Mouse (Mus musculus) erythroblast, adult 5-6 weeks (primary cell): ENCODE data around the gene Tuba4a. TPM values are rescaled to one million over a fixed set of nuclear protein-coding genes. Genes with fewer than 3 reads are reported as not detected.
A peak's percentile ranks its signal among the peaks of the same experiment; 100 is the strongest.
"Not testable (repeated sequence)": the region's sequence is repeated elsewhere in the genome, so short reads cannot be mapped to it uniquely, and the experiment has no call there.

ENCODE experiments used
- ATAC-seq: replicated peaks from 2 replicates; pipeline ENCODE4 v1.8.0; 2016; ENCODE audit warnings: moderate number of reproducible peaks, mild to moderate bottlenecking, moderate TSS enrichment, inconsistent platforms; ENCODE audit not compliant: poor library complexity, low FRiP score, severe bottlenecking
- total RNA-seq, 2 experiments: library from RNA; stranded (forward) in 1 of 2; stranded (reverse) in 1 of 2; fragments of 150-400 nt in 1 of 2; fragments of 200-764, 138-1000 nt in 1 of 2; gene quantifications; 2 replicates each; pipeline versions ENCODE4 v1.2.3 to v1.2.4; 2015 to 2017; ENCODE audit warnings: low replicate concordance in 2 of 2

Tuba4a gene
- total RNA-seq, 2 experiments from 2014 or later = 368 to 433 TPM

- no peak for ATAC-seq
Measured at GRCm38 (mm10) chr1:75239591-75239990, 19.9 kb upstream of the Tuba4a start.

GRCm38 (mm10) chr1:75236117-75237050 lies 16.7 kb upstream of the Tuba4a start, which contains the start of gene Dnajb2:
Dnajb2 (plus strand) TSS chr1:75236406.
- ATAC-seq = peak; percentile 82

DNA sequence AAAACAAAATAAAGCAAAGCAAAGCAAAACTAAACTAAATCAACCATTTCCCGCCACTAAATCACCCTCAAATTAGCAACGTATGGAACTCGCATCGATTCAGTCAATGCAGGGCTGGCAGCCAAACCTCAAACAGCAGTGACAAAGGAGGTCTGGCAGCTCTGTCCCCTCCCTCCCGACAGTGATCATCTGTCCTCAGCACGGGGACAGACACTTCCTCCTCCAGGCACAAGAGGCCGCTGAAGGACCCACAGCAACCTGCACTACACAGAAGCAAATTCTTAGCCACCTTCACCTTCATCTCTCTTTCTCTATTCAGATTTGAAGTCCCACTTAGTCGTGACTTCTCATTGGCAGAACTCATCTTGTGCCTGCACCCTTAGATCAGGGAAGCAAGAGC lies 14.9 kb upstream of the Tuba4a start:
- peak; percentile 64 for ATAC-seq

DNA sequence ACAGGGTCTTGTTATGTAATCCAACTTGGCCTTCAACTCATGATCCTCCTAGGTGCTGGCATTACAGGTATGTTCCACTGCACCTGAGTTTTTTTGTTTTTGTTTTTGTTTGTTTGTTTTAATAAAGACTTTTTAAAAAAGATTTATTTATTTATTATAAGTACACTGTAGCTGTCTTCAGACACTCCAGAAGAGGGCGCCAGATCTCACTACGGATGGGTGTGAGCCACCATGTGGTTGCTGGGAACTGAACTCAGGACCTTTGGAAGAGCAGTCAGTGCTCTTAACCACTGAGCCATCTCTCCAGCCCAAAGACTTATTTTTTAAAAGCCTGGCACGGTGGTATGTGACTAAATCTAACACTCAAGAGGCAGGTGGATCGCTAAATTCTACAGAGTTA lies 12.8 kb upstream of the Tuba4a start:
- not testable (repeated sequence) for ATAC-seq

GRCm38 (mm10) chr1:75231664-75232152 lies 12.0 kb upstream of the Tuba4a start, which contains the start of gene A630095N17Rik:
A630095N17Rik (minus strand) TSS chr1:75232102.
- ATAC-seq = no peak

DNA sequence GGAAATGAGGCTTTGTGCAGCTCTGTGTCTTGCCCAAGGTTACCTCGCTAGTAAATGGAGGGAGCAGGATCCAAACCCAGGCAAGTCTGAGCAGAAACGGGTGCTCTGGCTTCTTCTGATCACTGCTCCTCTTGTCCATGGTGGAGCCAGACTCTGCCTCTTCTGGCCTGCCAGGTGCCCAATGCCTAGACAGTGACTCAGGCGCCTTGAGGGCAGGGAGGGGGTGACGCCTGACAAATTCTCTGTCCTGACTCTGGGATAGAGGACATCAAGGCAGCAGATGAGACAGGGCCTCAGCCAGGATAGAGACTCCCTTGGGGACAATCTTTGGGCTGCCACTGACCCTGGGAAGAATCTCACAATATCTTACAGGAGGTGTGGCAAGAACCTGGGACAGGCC lies 11.6 kb upstream of the Tuba4a start:
- no peak for ATAC-seq

- ATAC-seq = peak; percentile 51
Measured at GRCm38 (mm10) chr1:75230335-75230994, 10.8 kb upstream of the Tuba4a start.

GRCm38 (mm10) chr1:75229158-75229557 lies 9.5 kb upstream of the Tuba4a start:
- peak; percentile 86 for ATAC-seq

- no peak for ATAC-seq
Measured at GRCm38 (mm10) chr1:75227653-75228052, 8.0 kb upstream of the Tuba4a start.

DNA sequence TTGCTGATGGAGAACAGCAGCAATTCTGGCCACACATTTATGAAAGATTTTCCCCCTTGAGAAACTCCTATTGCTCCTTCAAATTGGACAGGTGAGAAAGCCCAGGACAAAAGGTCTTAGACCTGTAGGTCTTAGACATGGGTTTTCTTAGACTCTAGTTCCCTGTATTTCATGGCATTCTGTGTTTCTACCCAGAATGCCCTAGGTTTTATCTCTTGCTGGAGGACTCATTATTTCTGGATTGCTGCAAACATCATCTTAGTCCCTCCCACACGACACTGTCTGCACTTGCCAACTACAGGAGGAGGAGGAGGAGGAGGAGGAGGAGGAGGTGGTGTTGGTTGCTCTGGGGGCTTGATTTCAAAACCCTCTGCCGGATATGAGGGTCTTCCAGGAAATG lies 6.5 kb upstream of the Tuba4a start:
- ATAC-seq = no peak

GRCm38 (mm10) chr1:75225473-75225872 lies 5.8 kb upstream of the Tuba4a start:
- ATAC-seq = no peak

DNA sequence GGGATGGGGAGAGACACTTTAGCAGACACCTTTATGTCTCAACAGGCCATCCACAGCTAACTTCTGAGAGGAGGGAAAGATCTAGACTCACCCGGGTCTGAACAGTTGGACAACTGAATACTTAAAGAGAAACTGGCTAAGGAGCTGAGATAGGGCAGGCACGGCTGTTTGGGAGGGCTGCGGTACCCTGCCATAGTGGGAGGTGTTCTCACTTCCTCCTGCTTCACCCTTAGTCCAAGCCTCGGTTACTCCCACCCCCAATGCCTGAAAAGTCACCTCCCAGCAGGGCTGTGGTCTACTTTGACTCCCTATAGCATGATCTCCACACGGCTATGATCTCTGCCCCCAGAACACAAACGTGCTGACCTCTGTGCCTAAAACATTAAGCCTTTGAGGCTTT lies 3.9 kb upstream of the Tuba4a start:
- no peak for ATAC-seq

DNA sequence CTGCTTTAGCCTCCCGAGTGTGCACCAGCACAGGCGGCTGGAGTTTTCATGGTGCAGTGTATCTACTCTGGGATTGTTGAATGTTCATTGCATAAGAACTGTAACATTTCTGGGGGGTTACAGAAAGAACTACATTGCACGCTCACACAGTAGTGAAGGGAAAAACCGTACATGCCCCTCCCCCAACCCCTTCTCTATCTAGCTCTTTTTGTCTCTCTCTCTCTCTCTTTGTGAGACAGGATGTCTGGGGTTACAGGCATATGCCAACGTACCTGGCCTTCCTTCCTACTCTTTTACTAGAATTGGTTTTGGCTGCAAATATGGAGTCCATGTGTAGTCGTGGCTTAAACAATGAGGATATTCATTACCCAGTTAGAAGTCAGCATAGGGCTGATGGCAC lies 3.3 kb upstream of the Tuba4a start:
- no peak for ATAC-seq

GRCm38 (mm10) chr1:75221538-75221937 lies 1.9 kb upstream of the Tuba4a start:
- ATAC-seq = no peak

DNA sequence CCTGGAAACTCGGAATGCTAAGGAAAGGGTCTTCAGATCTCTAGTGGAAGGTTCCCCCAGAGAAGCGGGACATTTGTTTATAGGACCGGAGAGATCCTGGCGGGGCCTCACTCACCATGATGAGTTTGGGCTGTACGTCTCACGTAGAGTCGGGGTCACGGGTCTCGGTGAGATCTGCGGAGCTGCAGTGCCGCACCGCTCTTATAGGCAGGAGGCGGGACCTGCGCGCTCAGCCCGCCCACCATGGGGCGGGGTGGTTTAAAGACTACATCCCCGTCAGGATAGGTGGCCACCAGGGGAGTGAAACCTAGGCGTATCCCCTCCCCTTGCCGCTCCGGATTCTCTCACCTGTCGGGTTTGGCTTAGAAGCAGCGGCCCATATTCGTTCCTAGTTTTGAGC lies 587 bp downstream of the Tuba4a start:
- ATAC-seq = peak; percentile 76

DNA sequence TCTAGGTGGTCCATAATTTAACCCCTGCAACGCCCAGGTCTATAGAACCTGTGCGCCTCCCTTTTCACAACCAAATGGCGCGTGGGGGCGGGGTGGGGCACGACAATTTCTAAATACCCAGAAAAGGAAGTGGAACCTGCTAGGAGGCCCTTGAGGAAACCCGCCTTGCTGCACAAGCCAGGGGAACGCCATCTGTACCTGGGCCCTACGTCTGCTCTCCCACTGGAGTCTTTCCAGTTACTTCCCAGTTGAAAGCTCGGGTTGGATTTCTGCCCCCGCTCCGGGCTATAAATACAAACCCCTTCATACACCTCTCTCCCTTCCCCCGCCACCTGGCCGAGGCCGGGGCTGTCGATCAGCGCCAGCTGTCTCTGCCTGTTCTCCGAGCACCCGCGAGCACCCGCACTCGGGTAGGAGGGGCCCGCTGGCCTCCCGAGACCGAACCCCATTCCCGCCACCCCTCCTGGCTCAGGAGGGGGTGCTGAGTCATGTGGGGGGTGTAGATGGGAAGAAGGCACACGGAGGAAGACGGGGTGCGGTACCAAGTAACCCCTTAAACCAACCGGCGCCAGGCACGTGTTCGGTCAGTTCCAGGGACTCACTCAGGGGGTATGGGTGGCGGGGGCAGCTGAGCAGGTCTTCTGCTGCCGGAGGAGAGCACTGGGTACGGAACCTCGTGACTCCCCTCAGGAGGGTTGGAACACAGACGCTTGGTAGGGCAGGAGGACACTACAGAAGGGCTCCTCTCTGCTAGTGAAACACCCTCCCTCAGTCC lies 1.3 kb downstream of the Tuba4a start:
- peak; percentile 61 for ATAC-seq

DNA sequence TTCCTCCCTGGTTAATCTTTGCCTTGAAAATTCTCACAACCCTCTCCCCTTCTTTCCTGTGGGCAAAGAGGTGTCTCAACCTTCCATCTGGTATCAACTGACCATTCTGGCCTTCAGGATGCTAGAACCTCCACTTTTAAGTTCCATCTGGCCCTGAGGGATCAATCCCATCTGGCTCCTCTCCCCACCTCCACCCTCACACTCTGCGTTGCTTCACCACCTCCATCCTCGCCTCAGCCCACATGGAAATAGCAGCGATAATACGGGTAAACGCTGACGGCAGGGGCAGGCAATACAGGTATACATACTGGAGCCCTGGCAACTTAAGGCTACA lies 1.8 kb downstream of the Tuba4a start:
- 0 out of 2 replicates have a peak, but pooled peaks have one; percentile 11 for ATAC-seq

DNA sequence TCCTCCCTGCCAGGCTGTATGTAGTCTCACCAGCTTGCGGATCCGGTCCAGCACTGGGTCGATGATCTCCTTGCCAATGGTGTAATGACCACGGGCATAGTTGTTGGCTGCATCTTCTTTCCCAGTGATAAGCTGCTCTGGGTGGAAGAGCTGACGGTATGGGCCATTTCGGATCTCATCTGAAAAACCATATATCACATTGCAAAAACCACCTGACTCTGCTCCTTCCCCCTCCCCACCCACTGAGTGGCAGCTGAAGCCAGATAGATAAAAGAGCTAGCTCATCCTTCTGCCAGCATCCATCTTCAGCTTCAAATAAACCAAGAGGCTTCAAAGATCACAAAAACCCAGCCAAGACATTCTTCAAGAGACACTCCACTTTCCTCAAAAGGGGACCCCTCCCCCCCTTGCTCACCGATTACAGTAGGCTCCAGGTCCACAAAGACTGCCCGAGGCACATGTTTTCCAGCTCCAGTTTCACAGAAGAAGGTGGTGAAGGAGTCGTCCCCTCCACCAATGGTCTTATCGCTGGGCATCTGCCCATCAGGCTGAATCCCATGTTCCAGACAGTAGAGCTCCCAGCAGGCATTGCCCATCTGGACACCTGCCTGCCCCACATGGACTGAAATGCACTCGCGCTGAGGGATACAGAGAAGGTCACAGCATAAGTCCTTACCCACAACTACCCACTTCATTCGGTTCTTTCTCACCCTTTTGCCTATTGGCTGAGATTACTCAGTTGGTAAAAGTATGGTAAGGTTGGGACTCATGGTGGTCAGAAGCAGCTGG lies 2.7 kb downstream of the Tuba4a start:
- peak; percentile 64 for ATAC-seq

DNA sequence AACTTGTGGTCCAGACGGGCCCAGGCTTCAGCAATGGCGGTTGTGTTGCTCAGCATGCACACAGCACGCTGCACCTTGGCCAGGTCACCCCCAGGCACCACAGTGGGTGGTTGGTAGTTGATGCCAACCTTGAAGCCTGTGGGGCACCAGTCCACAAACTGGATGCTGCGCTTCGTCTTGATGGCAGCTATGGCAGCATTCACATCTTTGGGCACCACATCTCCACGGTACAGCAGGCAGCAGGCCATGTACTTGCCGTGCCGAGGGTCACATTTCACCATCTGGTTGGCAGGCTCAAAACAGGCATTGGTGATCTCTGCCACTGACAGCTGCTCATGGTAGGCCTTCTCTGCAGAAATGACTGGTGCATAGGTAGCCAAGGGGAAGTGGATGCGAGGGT lies 3.9 kb downstream of the Tuba4a start:
- ATAC-seq = no peak
